Mouse (Mus musculus) liver, adult 2 months (tissue): ENCODE measurements around the gene Psmd8. TPM values are rescaled to one million over a fixed set of nuclear protein-coding genes. Genes with fewer than 3 reads are reported as not detected.

Experiments
- DNase-seq: peaks from one replicate; pipeline ENCODE4 v3.0.0-alpha.2; 2011; ENCODE audit warnings: low read depth, low spot score; ENCODE audit errors: extremely low read depth
- H3K27ac ChIP-seq: fragments of 200-500 bp; replicated peaks from 2 replicates; pipeline ENCODE4 v1.5.1; 2012; ENCODE audit warnings: low read depth, mild to moderate bottlenecking, control low read depth, inconsistent platforms, low read length; ENCODE audit not compliant: insufficient read depth
- H3K27me3 ChIP-seq: fragments of 200-500 bp; 2 replicates; pipeline ENCODE4 v1.6.1; 2012; ENCODE audit warnings: mild to moderate bottlenecking, moderate library complexity, low read length, inconsistent platforms; ENCODE audit not compliant: control insufficient read depth, insufficient read depth
- H3K36me3 ChIP-seq: fragments of 200-500 bp; 2 replicates; pipeline ENCODE4 v1.6.1; 2012; ENCODE audit warnings: low read length, inconsistent platforms; ENCODE audit not compliant: control insufficient read depth, insufficient read depth
- H3K4me1 ChIP-seq: fragments of 200-500 bp; 2 replicates; pipeline ENCODE4 v1.6.1; 2011; ENCODE audit warnings: low read length; ENCODE audit not compliant: control insufficient read depth, insufficient read depth
- H3K4me3 ChIP-seq: fragments of 200-500 bp; 2 replicates; pipeline ENCODE4 v1.5.1; 2011; ENCODE audit warnings: low read depth, mild to moderate bottlenecking, control low read depth, low read length, moderate library complexity; ENCODE audit not compliant: insufficient read depth
- H3K79me2 ChIP-seq: fragments of 200-500 bp; 2 replicates; pipeline ENCODE4 v1.6.1; 2012; ENCODE audit warnings: inconsistent platforms, mild to moderate bottlenecking, low read length, moderate library complexity; ENCODE audit not compliant: control insufficient read depth, insufficient read depth
- H3K9ac ChIP-seq: fragments of 200-500 bp; 2 replicates; pipeline ENCODE4 v1.6.1; 2012; ENCODE audit warnings: low read depth, mild to moderate bottlenecking, control low read depth, inconsistent platforms, low read length
- CTCF ChIP-seq: fragments of 200-500 bp; IDR thresholded peaks from 2 replicates; pipeline ENCODE4 v1.5.1; 2011; ENCODE audit warnings: low read depth, low read length, control low read depth
- POLR2A ChIP-seq: fragments of 200-500 bp; IDR thresholded peaks from 2 replicates; pipeline ENCODE4 v1.6.1; 2011; ENCODE audit warnings: low read length, control low read depth; ENCODE audit not compliant: insufficient read depth; ENCODE audit errors: extremely low read depth
- WGBS: fragments of 180-500 bp; shearing (Covaris S2); methylation state at CpG from one replicate; pipeline ENCODE4 v1.1.7; 2018; 5-methylcytosine and 5-hydroxymethylcytosine counted together
- polyA plus RNA-seq: library from polyadenylated mRNA; depleted of rRNA; stranded (reverse); fragments of >200 nt; gene quantifications from 2 replicates; pipeline ENCODE4 v1.2.3, GENCODE M21; 2012; rRNA removed
- total RNA-seq: library from RNA; depleted of rRNA; stranded (reverse); fragments of >200 nt; gene quantifications from 2 replicates; pipeline ENCODE4 v1.2.3, GENCODE M21; 2014; rRNA removed

Gene Psmd8
- 195 and 217 TPM in 2 replicates for total RNA-seq
- polyA plus RNA-seq = 119 and 132 TPM in 2 replicates

DNA sequence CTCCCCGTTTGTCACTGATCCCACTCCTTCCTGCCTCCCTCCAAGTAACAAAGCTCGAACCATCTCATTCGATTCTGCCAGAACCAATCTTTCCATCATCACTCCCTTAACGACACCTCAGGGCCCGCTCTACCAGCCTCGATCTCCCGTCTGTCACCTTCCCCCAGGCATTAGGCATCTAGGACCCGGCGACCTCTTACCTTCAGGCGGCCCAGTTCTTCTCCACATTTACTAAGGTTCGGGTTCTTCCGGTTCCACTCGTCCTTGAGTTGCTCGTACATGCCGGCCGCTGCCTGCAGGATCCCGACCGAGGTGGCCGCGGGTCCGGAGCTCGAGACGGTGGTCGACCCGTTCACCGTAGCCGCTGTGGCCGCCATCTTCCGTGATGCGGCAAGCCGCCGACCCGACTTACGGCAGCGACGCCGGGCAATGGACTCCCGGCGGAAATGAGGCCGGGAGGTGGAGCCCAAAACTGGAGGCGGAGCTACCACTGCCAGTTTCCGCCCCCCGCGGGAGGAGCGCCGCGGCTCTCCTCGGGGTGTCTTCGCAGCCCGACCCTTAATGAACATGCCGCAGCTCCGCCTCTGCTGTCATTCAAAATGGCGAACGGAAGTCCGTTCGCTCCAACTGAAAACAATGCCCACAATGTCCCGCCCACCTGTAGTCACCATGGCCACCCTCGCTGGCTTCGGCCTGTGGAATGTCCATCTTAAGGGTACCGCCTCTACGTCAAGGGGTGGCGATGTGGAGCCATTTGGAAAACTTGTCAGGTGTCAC is at the start of gene Psmd8:
Psmd8 (minus strand) TSS at position 625 of the 777 bp plus-strand sequence.
- TF ChIP-seq CTCF = peak; percentile 47
- TF ChIP-seq POLR2A = peak; percentile 88
- WGBS = under 1% methylated on average over 62 of the region's 62 CpGs

DNA sequence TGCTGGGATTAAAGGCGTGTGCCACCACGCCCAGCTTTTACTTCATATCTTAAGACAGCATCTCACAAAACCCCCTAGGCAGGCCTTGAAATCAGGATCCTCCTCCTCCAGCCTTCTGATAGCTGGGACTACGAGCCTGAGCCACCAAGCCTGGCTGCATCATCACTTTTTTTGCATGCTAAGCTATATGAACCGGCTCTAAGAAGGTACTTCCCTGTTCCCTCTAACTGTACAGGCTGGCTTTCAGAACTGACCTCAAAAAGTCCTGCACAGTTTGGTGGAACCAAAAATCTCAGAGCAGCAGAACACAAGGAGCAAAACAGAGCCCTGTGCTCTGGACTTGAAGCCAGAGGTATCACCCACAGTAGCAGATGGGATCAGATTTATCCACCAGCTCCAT is 47.7 kb upstream of the Psmd8 start:
- Histone ChIP-seq H3K27me3 (no peaks in the 10 kb centered on the region), H3K9ac (no peak overlapping the region), H3K4me1 (no peaks in the 10 kb centered on the region), H3K79me2 (no peaks in the 10 kb centered on the region; the same call in 1 of the 2 replicates), H3K27ac (0 out of 2 replicates have a peak overlapping the region, but pooled peaks have one; percentile 25), H3K36me3 (no peaks in the 10 kb centered on the region), H3K4me3 (no peak overlapping the region)
- DNase-seq = peak; percentile 40
- WGBS = 74% methylated on average over 4 of the region's 4 CpGs
- no peak for TF ChIP-seq POLR2A
- TF ChIP-seq CTCF = no peak

More for the DNA sequence above, at the start of gene Psmd8:
- peak within 1 kb of the TSS; percentile 79 for H3K4me3 ChIP-seq
- peaks cover 10% of the 10 kb centered on the region; the same call in 1 of the 2 replicates for H3K79me2 ChIP-seq
- peaks cover 10% of the 10 kb centered on the region for H3K4me1 ChIP-seq
- peak within 1 kb of the TSS; percentile 53 for H3K27ac ChIP-seq
- peak within 1 kb of the TSS; percentile 86 for H3K9ac ChIP-seq
- DNase-seq = peak; percentile 94
- H3K36me3 ChIP-seq = peaks cover 13% of the 10 kb centered on the region; the same call in 1 of the 2 replicates
- H3K27me3 ChIP-seq = no peaks in the 10 kb centered on the region

DNA sequence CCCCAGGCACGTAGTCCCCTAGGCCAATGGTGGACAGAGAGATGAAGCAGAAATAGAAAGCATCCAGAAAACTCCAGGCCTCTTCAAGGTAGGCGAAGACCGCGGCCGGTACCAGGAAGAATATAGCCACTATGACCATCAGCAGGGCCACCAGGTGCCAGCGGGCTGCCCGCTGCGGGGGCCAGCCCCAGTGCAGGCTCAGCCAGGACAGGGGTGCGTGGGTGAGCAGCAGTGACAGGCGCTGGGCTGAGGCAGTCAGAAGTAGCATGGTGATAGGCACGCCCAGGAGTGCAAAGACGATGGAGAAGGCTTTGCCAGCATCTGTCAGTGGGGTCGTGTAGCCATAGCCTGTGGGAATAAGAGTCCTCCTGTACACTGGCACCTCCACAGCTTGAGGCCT is 45.0 kb upstream of the Psmd8 start:
- Histone ChIP-seq H3K9ac (no peak overlapping the region), H3K4me1 (no peaks in the 10 kb centered on the region), H3K79me2 (no peaks in the 10 kb centered on the region; the same call in 1 of the 2 replicates), H3K4me3 (no peak overlapping the region), H3K27ac (no peak overlapping the region), H3K36me3 (no peaks in the 10 kb centered on the region; the same call in 1 of the 2 replicates), H3K27me3 (no peaks in the 10 kb centered on the region)
- TF ChIP-seq CTCF (no peak), POLR2A (no peak)
- no peak for DNase-seq
- WGBS = 80% methylated on average over 13 of the region's 13 CpGs

DNA sequence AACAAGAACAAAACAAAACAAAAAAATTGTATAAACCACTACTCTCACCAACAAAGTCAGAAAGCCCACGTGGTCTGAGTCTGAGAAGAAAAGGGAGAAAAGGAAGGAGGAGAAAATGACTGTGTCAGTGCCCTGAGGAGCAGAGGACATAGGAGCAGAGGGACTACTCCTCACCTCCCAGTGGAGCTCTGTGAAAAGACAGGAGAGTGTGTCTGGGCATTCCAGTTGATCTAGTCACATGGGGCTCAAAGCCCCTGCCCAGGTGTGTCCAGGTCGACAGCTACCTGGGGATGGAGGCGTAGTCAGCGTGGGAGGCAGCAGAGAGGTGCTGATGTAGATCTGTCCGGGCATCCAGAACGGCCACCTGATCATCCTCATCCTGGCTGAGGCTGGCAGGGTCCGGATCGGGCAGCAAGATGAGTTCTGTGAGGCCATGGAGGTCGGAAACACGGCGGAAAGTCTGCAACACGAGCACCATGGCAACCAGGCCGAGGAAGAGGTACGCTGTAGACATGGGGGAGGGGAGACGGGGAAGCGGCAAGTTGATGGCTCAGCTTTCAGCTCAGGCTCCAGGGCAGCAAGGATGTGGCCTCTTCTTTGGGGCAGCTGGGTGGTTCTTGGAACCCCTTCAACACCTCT is 44.4 kb upstream of the Psmd8 start:
- 27% methylated on average over 16 of the region's 16 CpGs for WGBS
- H3K4me1 ChIP-seq = no peaks in the 10 kb centered on the region
- TF ChIP-seq CTCF (no peak), POLR2A (no peak)
- no peaks in the 10 kb centered on the region; the same call in 1 of the 2 replicates for H3K79me2 ChIP-seq
- no peaks in the 10 kb centered on the region; the same call in 1 of the 2 replicates for H3K36me3 ChIP-seq
- no peak overlapping the region for H3K27ac ChIP-seq
- H3K27me3 ChIP-seq = no peaks in the 10 kb centered on the region
- no peak overlapping the region for H3K9ac ChIP-seq
- DNase-seq = no peak
- H3K4me3 ChIP-seq = no peak overlapping the region

DNA sequence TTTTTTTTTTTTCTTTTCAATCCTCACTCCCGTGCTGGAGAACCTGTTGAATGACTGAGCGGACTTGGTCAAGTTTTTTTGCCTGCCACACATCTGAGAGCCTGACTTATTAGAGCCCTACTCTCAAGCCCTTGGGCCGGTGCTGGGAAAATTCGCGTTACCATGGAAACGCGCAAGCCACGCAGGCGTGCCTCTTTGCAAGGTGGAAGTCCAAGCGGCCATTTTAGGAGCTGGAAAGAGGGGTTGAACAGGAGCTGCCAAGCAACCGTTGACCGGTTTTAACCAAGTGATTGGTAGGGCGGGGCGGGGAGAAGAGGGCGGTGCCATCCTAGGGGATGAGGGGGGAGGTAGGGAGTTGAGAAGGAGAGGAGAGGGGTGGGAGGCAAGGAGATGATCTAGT is 34.3 kb upstream of the Psmd8 start:
- no peaks in the 10 kb centered on the region for H3K4me1 ChIP-seq
- H3K36me3 ChIP-seq = no peaks in the 10 kb centered on the region; the same call in 1 of the 2 replicates
- TF ChIP-seq CTCF (no peak), POLR2A (no peak)
- DNase-seq = no peak
- peaks cover 10% of the 10 kb centered on the region; the same call in 1 of the 2 replicates for H3K27me3 ChIP-seq
- H3K4me3 ChIP-seq = no peak overlapping the region
- H3K79me2 ChIP-seq = no peaks in the 10 kb centered on the region
- WGBS = 64% methylated on average over 15 of the region's 15 CpGs
- H3K27ac ChIP-seq = no peak overlapping the region
- H3K9ac ChIP-seq = no peak overlapping the region
